Mouse (Mus musculus) heart, postnatal 0 days (tissue): ENCODE data around the gene Tbc1d4.

Experiments
- CTCF ChIP-seq: IDR thresholded peaks from 2 replicates; pipeline ENCODE4 v1.5.1; 2016; ENCODE audit warnings: antibody characterized with exemption, control low read depth, low read depth
- EP300 ChIP-seq: IDR thresholded peaks from 2 replicates; pipeline ENCODE4 v1.6.1; 2016; ENCODE audit warnings: antibody characterized with exemption, low read depth

DNA sequence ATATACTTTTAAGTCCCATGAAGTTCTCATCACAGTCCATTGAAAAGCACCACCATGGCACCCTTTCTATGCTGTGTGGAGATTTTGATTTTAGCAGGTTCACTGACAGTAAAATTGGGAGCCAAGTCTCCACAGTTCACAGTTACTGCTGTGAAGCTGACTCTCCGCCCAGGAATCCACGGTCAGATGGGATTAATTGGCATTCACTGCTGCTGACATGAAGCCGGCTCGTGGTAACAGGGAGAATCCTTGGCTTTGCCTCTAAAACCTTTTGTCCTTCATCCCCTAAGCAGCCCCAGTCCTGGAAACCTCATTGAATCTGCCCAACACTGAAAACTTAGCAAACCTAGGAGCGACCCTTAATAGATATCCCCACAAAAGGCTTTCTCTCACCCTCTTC is 17.9 kb downstream of the Tbc1d4 start:
- TF ChIP-seq CTCF (no peak), EP300 (no peak)
